Mouse (Mus musculus): Measurements from ENCODE around the gene Zfp704.

Gene Zfp704

DNA sequence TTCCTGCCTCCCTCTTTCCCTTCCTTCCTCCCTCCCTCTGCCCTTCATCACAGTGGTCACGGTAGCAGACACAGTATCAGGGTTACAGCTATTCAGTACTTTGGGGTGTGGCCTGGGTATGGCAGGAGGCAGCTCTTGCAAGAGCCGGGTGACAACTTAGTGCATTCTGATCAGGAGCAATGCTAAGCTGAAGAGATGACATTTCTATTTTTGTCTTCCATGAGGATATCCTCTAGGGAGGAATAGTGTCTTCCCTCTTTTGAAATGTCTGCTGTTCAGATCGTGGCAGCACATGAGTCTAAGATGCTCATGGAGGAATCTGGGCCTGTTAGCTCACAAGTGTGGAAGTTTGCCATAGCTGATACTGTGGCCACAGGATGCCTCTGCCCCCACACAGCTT lies 177.7 kb downstream of the Zfp704 start:
- DNase-seq (ENCODE audit: extremely low read depth, low read depth): no peak

DNA sequence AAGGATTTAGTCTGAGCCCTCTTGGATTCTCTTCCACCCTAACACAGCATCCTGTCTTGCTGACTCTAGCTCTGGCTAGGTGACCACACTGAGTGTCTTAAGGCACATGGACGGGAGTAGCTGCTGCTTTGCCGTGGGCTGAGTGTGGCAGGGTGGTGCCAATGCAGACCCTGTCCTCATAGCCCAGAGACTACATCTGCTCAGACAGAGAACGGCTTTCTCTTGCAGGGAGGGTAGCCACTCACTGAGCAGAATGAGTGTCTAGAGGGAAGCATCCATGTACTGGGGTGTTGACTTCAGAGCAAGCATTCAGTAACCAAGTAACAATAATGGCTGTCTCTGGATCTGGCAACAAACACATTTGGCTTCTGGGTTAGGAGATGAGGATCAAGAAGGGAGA lies 179.9 kb downstream of the Zfp704 start:
- DNase-seq (ENCODE audit: extremely low read depth, low read depth): no peak

DNA sequence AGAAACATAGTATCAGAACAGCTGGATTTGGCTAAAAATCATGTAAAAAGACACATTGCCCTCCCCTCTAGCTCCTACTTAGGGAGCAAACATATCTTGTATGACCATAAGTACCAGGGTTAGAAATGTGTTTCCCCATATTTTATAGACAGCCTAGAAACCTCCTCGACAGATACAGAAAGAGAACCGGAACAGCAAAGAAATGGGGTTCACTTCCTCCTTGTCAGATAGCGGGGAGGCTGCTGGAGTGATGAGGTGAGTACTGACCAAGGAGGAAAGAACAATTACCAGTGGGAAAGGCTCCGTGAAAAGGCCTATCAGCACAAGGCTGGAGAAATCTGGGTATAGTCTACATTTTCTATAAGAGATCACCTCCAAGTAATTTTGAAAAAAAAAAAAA lies 182.1 kb downstream of the Zfp704 start:
- DNase-seq (ENCODE audit: extremely low read depth, low read depth): no peak

DNA sequence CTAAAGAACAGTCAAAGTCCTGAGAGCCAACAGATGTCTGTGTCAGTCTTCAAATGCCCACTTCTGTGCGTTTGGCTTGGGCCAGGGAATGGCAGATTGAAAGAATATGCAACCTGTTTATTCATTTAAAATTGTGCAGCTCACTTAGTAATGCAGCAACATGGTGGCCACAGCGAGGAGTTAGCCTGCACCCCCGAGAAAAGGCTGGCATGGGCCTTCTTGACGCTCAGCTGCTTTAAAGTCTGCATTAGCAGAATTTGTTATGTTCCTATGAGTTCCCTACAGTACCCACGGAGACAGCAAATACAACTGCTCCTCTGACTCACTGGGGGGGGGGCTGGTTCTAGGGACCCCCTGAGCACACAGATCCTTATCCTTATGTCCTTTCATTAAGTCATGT lies 184.2 kb downstream of the Zfp704 start:
- DNase-seq (ENCODE audit: extremely low read depth, low read depth): no peak

GRCm38 (mm10) chr3:9424637-9425036 lies 185.2 kb downstream of the Zfp704 start:
- no peak for DNase-seq (ENCODE audit: extremely low read depth, low read depth)

DNA sequence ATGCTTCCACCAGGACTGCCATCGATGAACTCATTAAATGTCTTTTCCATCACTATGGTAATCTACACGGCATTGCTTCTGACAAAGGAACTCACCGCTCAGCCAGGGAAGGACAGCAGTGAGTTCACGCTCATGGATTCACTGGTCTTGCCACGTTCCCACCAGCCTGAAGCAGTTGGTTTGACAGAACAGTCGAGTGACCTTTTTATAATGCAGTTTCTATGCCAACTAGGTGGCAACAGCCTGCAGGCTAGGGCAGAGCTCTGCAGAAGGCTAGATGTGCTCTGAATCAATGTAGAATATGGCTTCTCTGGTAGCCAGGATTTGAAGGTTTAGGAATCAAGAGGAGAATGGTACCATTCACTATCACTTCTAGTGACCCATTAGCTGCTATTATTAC lies 186.2 kb downstream of the Zfp704 start:
- DNase-seq (ENCODE audit: extremely low read depth, low read depth): no peak

- DNase-seq (ENCODE audit: extremely low read depth, low read depth): no peak
Observed at GRCm38 (mm10) chr3:9408896-9409295, 201.0 kb downstream of the Zfp704 start.

GRCm38 (mm10) chr3:9407801-9408200 lies 202.1 kb downstream of the Zfp704 start:
- DNase-seq (ENCODE audit: extremely low read depth, low read depth): no peak

- DNase-seq (ENCODE audit: extremely low read depth, low read depth): no peak
Observed at GRCm38 (mm10) chr3:9407119-9407546, 202.8 kb downstream of the Zfp704 start.

DNA sequence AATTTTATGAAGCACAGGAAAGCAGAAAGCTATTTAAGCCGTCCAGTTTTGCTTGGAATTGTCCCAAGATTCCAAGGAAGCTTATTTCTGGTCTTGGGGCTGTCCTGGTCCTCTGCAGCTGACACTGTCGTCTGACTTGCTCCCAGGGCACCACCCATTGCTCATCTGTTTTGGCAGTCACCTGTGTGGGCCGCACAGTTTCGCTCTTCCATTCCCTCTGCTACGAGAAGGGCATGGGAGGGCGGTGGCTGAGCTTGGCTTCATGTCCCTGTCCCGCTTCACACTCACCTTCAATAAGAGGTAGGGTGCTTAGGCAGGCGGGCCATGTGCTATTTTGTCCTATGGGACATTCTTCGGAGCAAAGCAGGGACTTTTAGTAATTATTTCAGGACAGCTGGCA lies 204.5 kb downstream of the Zfp704 start:
- no peak for DNase-seq (ENCODE audit: extremely low read depth, low read depth)

DNA sequence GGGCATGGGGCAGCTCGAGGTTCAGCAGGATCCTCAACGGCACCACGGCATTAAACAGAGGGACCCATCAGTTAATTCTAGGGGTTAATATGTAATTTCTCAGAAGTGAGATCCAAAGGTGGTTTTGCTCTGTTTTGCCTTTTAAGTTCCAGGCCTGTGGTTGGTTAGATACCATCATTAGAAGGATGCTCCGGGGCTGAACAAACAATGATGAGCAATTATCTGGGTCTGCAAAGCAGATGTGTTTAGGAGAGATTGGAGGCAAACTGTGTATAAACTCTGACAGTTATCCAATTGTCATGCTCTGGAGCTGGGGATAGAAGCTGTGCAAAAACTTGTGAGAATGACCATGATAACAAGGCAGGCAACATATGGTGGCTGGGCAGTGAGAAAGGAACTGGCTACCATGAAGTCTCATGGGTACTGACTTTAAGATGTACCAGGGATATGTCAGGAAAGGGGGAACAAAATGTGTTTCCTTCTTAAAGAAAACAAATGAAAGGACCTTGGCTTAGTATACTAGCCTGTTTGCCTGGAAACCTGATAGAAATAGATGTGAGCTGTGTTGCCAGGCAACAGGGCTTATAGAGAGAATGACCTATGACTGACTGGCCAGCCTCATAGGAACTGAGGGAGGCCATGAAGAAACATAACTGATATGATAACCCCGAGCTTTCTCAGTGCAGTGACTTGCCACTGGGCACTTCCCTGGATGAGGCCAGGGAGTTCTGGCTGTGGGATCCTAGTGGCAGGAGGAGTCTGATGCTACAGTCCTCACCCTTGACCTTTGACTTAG lies 206.4 kb downstream of the Zfp704 start:
- DNase-seq (ENCODE audit: extremely low read depth, low read depth): no peak

DNA sequence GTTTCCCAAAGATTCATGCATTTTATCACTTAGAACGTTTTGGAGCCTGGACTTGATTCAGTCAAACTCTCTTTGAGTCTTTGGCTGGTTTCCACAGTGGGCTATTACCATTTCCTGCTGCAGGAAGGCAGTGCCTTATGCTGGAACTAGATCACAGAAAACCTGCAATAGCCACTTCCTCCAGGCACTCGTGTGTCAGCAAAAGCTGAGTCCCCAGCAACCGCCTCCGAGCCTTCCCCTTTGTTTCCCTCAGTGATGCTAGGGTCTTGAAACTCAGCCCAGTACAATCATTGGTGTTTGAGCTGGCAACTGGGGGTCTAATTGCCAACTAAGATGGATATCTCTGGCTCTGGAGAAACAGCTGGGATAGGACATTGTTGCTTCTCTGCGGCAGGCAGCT lies 207.0 kb downstream of the Zfp704 start:
- no peak for DNase-seq (ENCODE audit: extremely low read depth, low read depth)

GRCm38 (mm10) chr3:9402345-9402744 lies 207.5 kb downstream of the Zfp704 start:
- no peak for DNase-seq (ENCODE audit: extremely low read depth, low read depth)

GRCm38 (mm10) chr3:9401685-9402084 lies 208.2 kb downstream of the Zfp704 start:
- DNase-seq (ENCODE audit: extremely low read depth, low read depth): no peak

DNA sequence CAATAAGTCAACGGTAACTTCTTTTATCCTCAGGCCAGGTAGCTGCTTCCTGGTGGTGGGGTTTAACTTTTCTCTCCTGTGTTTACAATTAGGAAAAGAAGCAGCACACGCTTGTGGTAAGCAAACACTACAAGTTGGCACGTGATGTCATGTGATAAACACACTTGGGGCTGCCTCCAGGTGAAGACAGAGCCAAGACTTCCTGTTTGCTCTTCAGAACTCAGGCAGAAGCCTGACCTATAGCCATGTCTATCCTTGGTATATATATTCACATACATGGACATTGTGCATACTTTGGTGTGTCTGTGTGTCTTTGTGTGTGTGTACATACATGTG lies 209.0 kb downstream of the Zfp704 start:
- DNase-seq (ENCODE audit: extremely low read depth, low read depth): no peak

GRCm38 (mm10) chr3:9400201-9400885 lies 209.5 kb downstream of the Zfp704 start:
- DNase-seq (ENCODE audit: extremely low read depth, low read depth): no peak

GRCm38 (mm10) chr3:9398271-9398670 lies 211.6 kb downstream of the Zfp704 start:
- DNase-seq (ENCODE audit: extremely low read depth, low read depth): no peak
